Mouse (Mus musculus) heart, embryonic 14.5 days (tissue): Measurements from ENCODE around the gene Parp8. TPM values are rescaled to one million over a fixed set of nuclear protein-coding genes. Genes with fewer than 3 reads are reported as not detected.

Experiments
- ATAC-seq: fragments of 200-750 bp; cut with Nextera tagmentation; 2 replicates; pipeline ENCODE4 v1.8.0; 2017; ENCODE audit warnings: low read depth, moderate TSS enrichment; ENCODE audit not compliant: insufficient number of reproducible peaks, insufficient read depth, low FRiP score
- H3K27ac ChIP-seq, 2 experiments: fragments of 200-500 bp in 1 of 2; fragments of 300-500 bp in 1 of 2; sonication (generic) in 1 of 2; replicated peaks in 1 of 2; 2 replicates each; pipeline ENCODE4 v1.5.1; 2012 to 2014; ENCODE audit warnings: low read depth in 2 of 2, low read length in 2 of 2, control low read depth in 1 of 2, mild to moderate bottlenecking in 1 of 2, mixed read lengths in 1 of 2; ENCODE audit not compliant: control insufficient read depth in 1 of 2, insufficient read depth in 1 of 2
- H3K27me3 ChIP-seq: fragments of 300-500 bp; sonication (generic); 2 replicates; pipeline ENCODE4 v1.6.1; 2014; ENCODE audit warnings: mild to moderate bottlenecking, low read length, control low read depth; ENCODE audit not compliant: control insufficient read depth, insufficient read depth
- H3K36me3 ChIP-seq: fragments of 300-500 bp; sonication (generic); 2 replicates; pipeline ENCODE4 v1.6.1; 2014; ENCODE audit warnings: mild to moderate bottlenecking, control low read depth, low read length, mixed read lengths; ENCODE audit not compliant: control insufficient read depth, insufficient read depth
- H3K4me1 ChIP-seq, 2 experiments: fragments of 200-500 bp in 1 of 2; fragments of 300-500 bp in 1 of 2; sonication (generic) in 1 of 2; 2 replicates each; pipeline ENCODE4 v1.6.1; 2012 to 2014; ENCODE audit warnings: low read length in 2 of 2, control low read depth in 1 of 2, mixed read lengths in 1 of 2; ENCODE audit not compliant: control insufficient read depth in 2 of 2, insufficient read depth in 2 of 2
- H3K4me2 ChIP-seq: fragments of 300-500 bp; sonication (generic); 2 replicates; pipeline ENCODE4 v1.6.1; 2014; ENCODE audit warnings: mild to moderate bottlenecking, low read length
- H3K4me3 ChIP-seq, 2 experiments: fragments of 200-500 bp in 1 of 2; fragments of 300-500 bp in 1 of 2; sonication (generic) in 1 of 2; 2 replicates each; pipeline ENCODE4 v1.5.1; 2012 to 2014; ENCODE audit warnings: low read length in 2 of 2, mild to moderate bottlenecking in 2 of 2, control low read depth in 1 of 2, low read depth in 1 of 2, moderate library complexity in 1 of 2; ENCODE audit not compliant: control insufficient read depth in 1 of 2, insufficient read depth in 1 of 2
- H3K9ac ChIP-seq: fragments of 300-500 bp; sonication (generic); 2 replicates; pipeline ENCODE4 v1.6.1; 2014; ENCODE audit warnings: mild to moderate bottlenecking, low read length
- H3K9me3 ChIP-seq: fragments of 300-500 bp; sonication (generic); 2 replicates; pipeline ENCODE4 v1.6.1; 2016; ENCODE audit warnings: low read length, control low read depth; ENCODE audit not compliant: control insufficient read depth
- WGBS: fragments of 180-500 bp; shearing (Covaris S2); extraction: QIAGEN DNeasy Blood & Tissue Kit; methylation state at CpG from one replicate; pipeline ENCODE4 v1.1.7; 2014; 5-methylcytosine and 5-hydroxymethylcytosine counted together
- polyA plus RNA-seq: library from polyadenylated mRNA; unstranded; fragments of >200 nt; fragmentation: Nextera tagmentation; extraction: Ambion mirVana; gene quantifications from 2 replicates; pipeline ENCODE4 v1.2.1, GENCODE M21; 2014

The Parp8 gene
- polyA plus RNA-seq, 1 experiment from 2014 or later: 17.3 TPM

GRCm38 (mm10) chr13:116958776-116959589, 66.4 kb downstream of the Parp8 start:
- Histone ChIP-seq H3K9me3 (no peaks in the 10 kb centered on the region), H3K9ac (no peak overlapping the region), H3K4me3 (no peak overlapping the region), H3K4me2 (no peak overlapping the region), H3K36me3 (no peaks in the 10 kb centered on the region), H3K27ac (no peak overlapping the region), H3K27me3 (no peaks in the 10 kb centered on the region), H3K4me1 (no peaks in the 10 kb centered on the region)
- no peak for ATAC-seq
- 73% methylated on average over 7 of the region's 7 CpGs for WGBS

GRCm38 (mm10) chr13:116957577-116957976, 67.8 kb downstream of the Parp8 start:
- no peak overlapping the region for H3K4me2 ChIP-seq
- no peak overlapping the region for H3K27ac ChIP-seq
- H3K9ac ChIP-seq: no peak overlapping the region
- WGBS: 84% methylated on average over 3 of the region's 3 CpGs
- no peaks in the 10 kb centered on the region for H3K27me3 ChIP-seq
- no peaks in the 10 kb centered on the region for H3K4me1 ChIP-seq
- H3K4me3 ChIP-seq: no peak overlapping the region
- ATAC-seq: no peak
- H3K36me3 ChIP-seq: no peaks in the 10 kb centered on the region
- H3K9me3 ChIP-seq: no peaks in the 10 kb centered on the region

GRCm38 (mm10) chr13:116951336-116951735, 74.0 kb downstream of the Parp8 start:
- Histone ChIP-seq H3K27ac (no peak overlapping the region), H3K4me3 (no peak overlapping the region), H3K27me3 (no peaks in the 10 kb centered on the region), H3K36me3 (no peaks in the 10 kb centered on the region), H3K9ac (no peak overlapping the region), H3K9me3 (no peaks in the 10 kb centered on the region), H3K4me1 (peaks cover 6 to 15% of the 10 kb centered on the region in 2 experiments; a peak in 3 of 4 replicates), H3K4me2 (no peak overlapping the region)
- WGBS: 90% methylated on average over 3 of the region's 3 CpGs
- ATAC-seq: no peak

GRCm38 (mm10) chr13:116949527-116949926, 75.8 kb downstream of the Parp8 start:
- no peaks in the 10 kb centered on the region for H3K27me3 ChIP-seq
- no peak overlapping the region for H3K27ac ChIP-seq
- 82% methylated on average over 4 of the region's 4 CpGs for WGBS
- H3K9ac ChIP-seq: no peak overlapping the region
- peaks cover 6 to 15% of the 10 kb centered on the region in 2 experiments; a peak in 3 of 4 replicates for H3K4me1 ChIP-seq
- no peak overlapping the region for H3K4me2 ChIP-seq
- H3K4me3 ChIP-seq: no peak overlapping the region
- no peak for ATAC-seq
- no peaks in the 10 kb centered on the region for H3K9me3 ChIP-seq
- H3K36me3 ChIP-seq: no peaks in the 10 kb centered on the region

- no peak for ATAC-seq
- Histone ChIP-seq H3K4me2 (no peak overlapping the region), H3K36me3 (no peaks in the 10 kb centered on the region), H3K9ac (no peak overlapping the region), H3K27ac (no peak overlapping the region), H3K27me3 (no peaks in the 10 kb centered on the region), H3K4me3 (no peak overlapping the region), H3K4me1 (peaks cover 6 to 15% of the 10 kb centered on the region in 2 experiments; a peak in 3 of 4 replicates), H3K9me3 (no peaks in the 10 kb centered on the region)
- 81% methylated on average over 6 of the region's 6 CpGs for WGBS
Measured at GRCm38 (mm10) chr13:116949056-116949455, 76.3 kb downstream of the Parp8 start.

- WGBS: 42% methylated on average over 5 of the region's 5 CpGs
- ATAC-seq: no peak
Measured at GRCm38 (mm10) chr13:116948299-116948659, 77.1 kb downstream of the Parp8 start.

GRCm38 (mm10) chr13:116947611-116948298, 77.6 kb downstream of the Parp8 start:
- Histone ChIP-seq H3K9me3 (no peaks in the 10 kb centered on the region), H3K4me1 (peaks cover 6 to 15% of the 10 kb centered on the region in 2 experiments; a peak in 3 of 4 replicates), H3K9ac (no peak overlapping the region), H3K27me3 (no peaks in the 10 kb centered on the region), H3K4me3 (no peak overlapping the region), H3K36me3 (no peaks in the 10 kb centered on the region), H3K4me2 (no peak overlapping the region), H3K27ac (no peak overlapping the region)
- 79% methylated on average over 9 of the region's 9 CpGs for WGBS
- no peak for ATAC-seq

More at GRCm38 (mm10) chr13:116948299-116948659, 77.1 kb downstream of the Parp8 start:
- Histone ChIP-seq H3K4me1 (peaks cover 6 to 15% of the 10 kb centered on the region in 2 experiments; a peak in 3 of 4 replicates), H3K9me3 (no peaks in the 10 kb centered on the region), H3K27ac (no peak overlapping the region), H3K9ac (no peak overlapping the region), H3K4me2 (no peak overlapping the region), H3K4me3 (no peak overlapping the region), H3K36me3 (no peaks in the 10 kb centered on the region), H3K27me3 (no peaks in the 10 kb centered on the region)
